Mouse (Mus musculus) liver, embryonic 14.5 days (tissue): ENCODE measurements around the gene Ap5s1.

Experiments used
- CTCF ChIP-seq: IDR thresholded peaks from 2 replicates; pipeline ENCODE4 v1.5.1; 2016; ENCODE audit warnings: antibody characterized with exemption, low read depth, control low read depth
- EP300 ChIP-seq: IDR thresholded peaks from 2 replicates; pipeline ENCODE4 v1.6.1; 2016; ENCODE audit warnings: antibody characterized with exemption, low read depth

DNA sequence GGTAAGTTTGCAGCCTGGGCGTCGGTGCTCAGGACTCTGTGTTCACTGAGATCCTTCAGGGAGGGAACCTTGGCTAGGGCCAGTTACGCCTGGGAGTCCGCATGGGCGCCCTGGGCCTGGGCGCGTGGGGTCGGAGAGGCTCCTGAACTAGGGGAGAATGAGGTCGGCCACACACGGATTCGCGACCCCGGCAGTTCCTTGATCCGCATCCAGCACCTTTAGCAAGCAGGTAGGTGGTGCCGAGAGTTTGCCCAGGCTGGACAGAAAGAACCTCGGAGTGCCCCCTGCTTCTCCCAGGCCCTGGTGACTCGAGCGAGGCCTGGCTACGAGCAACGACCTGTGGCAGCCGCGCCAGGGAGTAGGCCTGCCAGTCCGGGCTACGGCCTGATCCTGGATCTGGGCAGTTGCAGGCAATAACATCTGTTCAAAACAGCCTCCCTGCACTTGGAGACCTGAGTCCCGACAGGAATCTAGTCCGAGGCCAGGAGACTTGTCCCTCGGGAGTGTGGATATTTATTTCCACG lies 27.3 kb downstream of the Ap5s1 start:
- TF ChIP-seq CTCF (no peak), EP300 (no peak)
